Mouse (Mus musculus) myocyte (in vitro differentiated cells): ENCODE measurements around the gene Slc7a7.

Experiments used
- CEBPB ChIP-seq: IDR thresholded peaks from 2 replicates; pipeline ENCODE4 v1.6.1; 2011; ENCODE audit warnings: mild to moderate bottlenecking, moderate library complexity; ENCODE audit not compliant: poor library complexity, insufficient read depth, severe bottlenecking
- E2F4 ChIP-seq: IDR thresholded peaks from one replicate; pipeline ENCODE4 v1.6.1; 2011; ENCODE audit warnings: mild to moderate bottlenecking, control low read depth, moderate library complexity; ENCODE audit not compliant: insufficient read depth
- MYOG ChIP-seq, 3 experiments: IDR thresholded peaks; one replicate each; pipeline ENCODE4 v1.6.1; 2011; ENCODE audit warnings: control low read depth in 2 of 3, low read depth in 2 of 3, mild to moderate bottlenecking in 2 of 3; ENCODE audit not compliant: insufficient read length in 2 of 3, control insufficient read depth in 1 of 3, insufficient read depth in 1 of 3
- POLR2A ChIP-seq: IDR thresholded peaks from one replicate; pipeline ENCODE4 v1.6.1; 2011; ENCODE audit warnings: low read depth, mild to moderate bottlenecking, control low read depth, moderate library complexity; ENCODE audit not compliant: insufficient read length
- POLR2AphosphoS2 ChIP-seq: IDR thresholded peaks from one replicate; pipeline ENCODE4 v1.6.1; 2011; ENCODE audit warnings: low read depth, control low read depth; ENCODE audit not compliant: insufficient read length
- TCF12 ChIP-seq: IDR thresholded peaks from one replicate; pipeline ENCODE4 v1.6.1; 2011; ENCODE audit warnings: mild to moderate bottlenecking, control low read depth; ENCODE audit not compliant: poor library complexity, insufficient read depth, severe bottlenecking
- USF1 ChIP-seq: IDR thresholded peaks from one replicate; pipeline ENCODE4 v1.6.1; 2011; ENCODE audit warnings: low read depth, mild to moderate bottlenecking, control low read depth, moderate library complexity

DNA sequence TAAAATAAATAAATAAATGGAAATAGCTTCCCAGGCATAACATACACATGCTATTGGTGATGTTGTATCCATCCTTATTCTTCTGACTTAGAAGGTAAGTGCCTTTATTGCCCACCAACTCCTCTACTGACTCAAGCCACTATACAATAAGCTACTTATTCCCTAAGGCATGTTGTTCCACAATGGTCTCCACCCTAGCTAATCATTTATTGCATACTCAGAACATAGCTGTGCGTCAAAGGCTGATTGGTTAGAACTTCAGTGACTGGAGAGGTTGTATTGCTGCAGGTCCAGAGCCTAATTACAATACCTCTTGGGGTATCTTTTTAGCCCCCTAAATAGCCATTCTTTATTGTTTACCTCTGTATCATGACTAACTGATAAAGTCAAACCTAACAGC, 86.4 kb downstream of the Slc7a7 start:
- TF ChIP-seq CEBPB (no peak), POLR2A (no peak), MYOG (IDR thresholded peaks at IDR 0.05; ENCODE audit: control insufficient read depth in 1 of 3, insufficient read depth in 1 of 3, insufficient read length in 2 of 3, low read depth in 2 of 3) (no peak), E2F4 (no peak), USF1 (no peak), POLR2AphosphoS2 (no peak), TCF12 (no peak)
